Mouse (Mus musculus) lung, postnatal 0 days (tissue): ENCODE measurements around the gene Dlg2.

ENCODE experiments used
- CTCF ChIP-seq: IDR thresholded peaks from 2 replicates; pipeline ENCODE4 v1.5.1; 2016; ENCODE audit warnings: antibody characterized with exemption, mild to moderate bottlenecking
- EP300 ChIP-seq: IDR thresholded peaks from 2 replicates; pipeline ENCODE4 v1.6.1; 2016; ENCODE audit warnings: antibody characterized with exemption, mild to moderate bottlenecking, control low read depth

- no peak for TF ChIP-seq CTCF
- TF ChIP-seq EP300 = no peak
These were observed 1965.1 kb downstream of the Dlg2 start for GRCm38 (mm10) chr7:92441611-92442010.
